ENCODE assay signal across 18 mouse cellular contexts in genomic region chr11:68854621-68855020, GRCm38 (mm10). TPM values are rescaled to one million over a fixed set of nuclear protein-coding genes. Genes with fewer than 3 reads are reported as not detected.
DNase-seq lines count a peak whose midpoint lies in the region; ATAC-seq and TF ChIP-seq lines count a peak whose summit lies in the region.
"Had no signal": no experiment of that assay in that cellular context is flagged by ENCODE, and none has a peak within 500 bp of the region (broad histone marks: within the 10 kb centered on the region; RNA-seq: fewer than 3 reads in every experiment).

No protein-coding gene starts in this region.

- DNase-seq in heart, embryonic 10.5 days (ENCODE audit: low spot score): no peak
- peak; percentile 73 for DNase-seq in liver, adult 2 months (ENCODE audit: extremely low read depth, low read depth, low spot score)
- DNase-seq in liver: no peak
- no peak for DNase-seq in cerebellum, adult 9-10 months
- DNase-seq: layer of hippocampus, adult 9-11 months; right cerebral cortex, postnatal 4 days; thymus, postnatal 4 days had no signal

- TF ChIP-seq POLR2A in liver, adult 2 months (IDR thresholded peaks at IDR 0.05; ENCODE audit: extremely low read depth, insufficient read depth, low read length): no peak
- no peak for TF ChIP-seq POLR2A in myocyte (IDR thresholded peaks at IDR 0.05; ENCODE audit: insufficient read length, low read depth)

- H3K4me2 ChIP-seq in heart, embryonic 16.5 days (ENCODE audit: low read depth, low read length): no peak overlapping the region
- 0 out of 2 replicates have a peak overlapping the region, but pooled peaks have one; percentile 92 for H3K4me2 ChIP-seq in liver, embryonic 12.5 days
- H3K4me2 ChIP-seq in myocyte (ENCODE audit: low read depth): peak overlapping the region; percentile 92
- H3K4me2 ChIP-seq: embryonic facial prominence, embryonic 15.5 days; midbrain, embryonic 12.5 days had no signal

- H3ac ChIP-seq in myocyte (ENCODE audit: control insufficient read depth, insufficient read length): no peak overlapping the region

- H3K9ac ChIP-seq in heart, embryonic 16.5 days (ENCODE audit: low read length): no peak overlapping the region
- no peak overlapping the region for H3K9ac ChIP-seq in liver, adult 2 months (ENCODE audit: low read depth, low read length)
- H3K9ac ChIP-seq in liver, embryonic 12.5 days: no peak overlapping the region; the same call in 1 of the 2 replicates
- H3K9ac ChIP-seq: embryonic facial prominence, embryonic 15.5 days; midbrain, embryonic 12.5 days had no signal

- 78% methylated on average over 3 of the region's 3 CpGs for WGBS in heart, embryonic 16.5 days
- 86% methylated on average over 3 of the region's 3 CpGs for WGBS in heart, embryonic 10.5 days
- WGBS in liver, adult 2 months: 34% methylated on average over 3 of the region's 3 CpGs
- 73% methylated on average over 3 of the region's 3 CpGs for WGBS in liver, embryonic 12.5 days (ENCODE audit: insufficient replicate concordance)

- no peak for TF ChIP-seq CTCF in liver, adult 2 months (IDR thresholded peaks at IDR 0.05; ENCODE audit: low read depth, low read length)

- H3K36me3 ChIP-seq in heart, embryonic 16.5 days (ENCODE audit: control insufficient read depth, insufficient read depth): no peaks in the 10 kb centered on the region
- H3K36me3 ChIP-seq in heart, embryonic 10.5 days: no peaks in the 10 kb centered on the region
- no peaks in the 10 kb centered on the region for H3K36me3 ChIP-seq in liver, adult 2 months (ENCODE audit: control insufficient read depth, insufficient read depth, low read length)
- H3K36me3 ChIP-seq in liver, embryonic 12.5 days: peaks cover 1% of the 10 kb centered on the region; the same call in 1 of the 2 replicates
- H3K36me3 ChIP-seq in myocyte (ENCODE audit: control insufficient read depth, insufficient read depth): no peaks in the 10 kb centered on the region
- H3K36me3 ChIP-seq: embryonic facial prominence, embryonic 15.5 days; midbrain, embryonic 12.5 days had no signal

- H3K9me3 ChIP-seq in heart, embryonic 16.5 days (replicated peaks; ENCODE audit: control insufficient read depth, low read length): no peaks in the 10 kb centered on the region
- no peaks in the 10 kb centered on the region for H3K9me3 ChIP-seq in heart, embryonic 10.5 days
- H3K9me3 ChIP-seq in liver, embryonic 12.5 days (replicated peaks): no peaks in the 10 kb centered on the region
- H3K9me3 ChIP-seq: embryonic facial prominence, embryonic 15.5 days; midbrain, embryonic 12.5 days had no signal

- H3K79me2 ChIP-seq in liver, adult 2 months (ENCODE audit: control insufficient read depth, insufficient read depth, low read length): peaks cover 11% of the 10 kb centered on the region; the same call in 1 of the 2 replicates
- H3K79me2 ChIP-seq in myocyte (ENCODE audit: control insufficient read depth, insufficient read depth): peaks cover 28% of the 10 kb centered on the region

- no peak for ATAC-seq in heart, embryonic 16.5 days (replicated peaks; ENCODE audit: extremely low read depth, insufficient read depth, low FRiP score)
- no peak for ATAC-seq in liver, embryonic 12.5 days
- ATAC-seq: activated CD4-positive, CD25-positive, alpha-beta regulatory T cell, adult 4 months; forebrain, embryonic 14.5 days; inflammation-experienced regulatory T-cells, adult 6 months had no signal

- no peak overlapping the region for H3K4me3 ChIP-seq in heart, embryonic 16.5 days (ENCODE audit: low read length)
- no peak overlapping the region for H3K4me3 ChIP-seq in heart, embryonic 10.5 days
- no peak overlapping the region for H3K4me3 ChIP-seq in liver, adult 2 months (ENCODE audit: insufficient read depth, low read depth, low read length)
- no peak overlapping the region for H3K4me3 ChIP-seq in liver, embryonic 12.5 days
- no peak overlapping the region for H3K4me3 ChIP-seq in myocyte
- H3K4me3 ChIP-seq: embryonic facial prominence, embryonic 15.5 days; midbrain, embryonic 12.5 days had no signal

- peak overlapping the region; percentile 53 for H3K27ac ChIP-seq in heart, embryonic 16.5 days (ENCODE audit: low read length)
- H3K27ac ChIP-seq in heart, embryonic 10.5 days: no peak overlapping the region
- H3K27ac ChIP-seq in liver, adult 2 months (replicated peaks; ENCODE audit: insufficient read depth, low read depth, low read length): peak overlapping the region; percentile 82
- peak overlapping the region; percentile 99 for H3K27ac ChIP-seq in liver, embryonic 12.5 days
- H3K27ac ChIP-seq: midbrain, embryonic 12.5 days had no signal

- no peaks in the 10 kb centered on the region for H3K27me3 ChIP-seq in heart, embryonic 16.5 days (ENCODE audit: control insufficient read depth, insufficient read depth, low read length)
- no peaks in the 10 kb centered on the region for H3K27me3 ChIP-seq in heart, embryonic 10.5 days (ENCODE audit: insufficient read depth, poor library complexity, severe bottlenecking)
- no peaks in the 10 kb centered on the region for H3K27me3 ChIP-seq in liver, adult 2 months (ENCODE audit: control insufficient read depth, insufficient read depth, low read length)
- no peaks in the 10 kb centered on the region for H3K27me3 ChIP-seq in liver, embryonic 12.5 days (replicated peaks)
- H3K27me3 ChIP-seq in myocyte (ENCODE audit: control insufficient read depth, insufficient read depth, insufficient read length): no peaks in the 10 kb centered on the region
- H3K27me3 ChIP-seq: embryonic facial prominence, embryonic 15.5 days had no signal

- H3K4me1 ChIP-seq in heart, embryonic 16.5 days (ENCODE audit: control insufficient read depth, insufficient read depth, low read length): peaks cover 17% of the 10 kb centered on the region
- H3K4me1 ChIP-seq in heart, embryonic 10.5 days: peaks cover 24% of the 10 kb centered on the region
- peaks cover 24% of the 10 kb centered on the region for H3K4me1 ChIP-seq in liver, adult 2 months (ENCODE audit: control insufficient read depth, insufficient read depth, low read length)
- peaks cover 60% of the 10 kb centered on the region for H3K4me1 ChIP-seq in liver, embryonic 12.5 days

TF ChIP-seq in myocyte, 11 proteins besides CTCF, POLR2A, EP300 and RAD21:
- TF ChIP-seq TCF12 (IDR thresholded peaks at IDR 0.05; ENCODE audit: insufficient read depth, poor library complexity, severe bottlenecking) (no peak), REST (IDR thresholded peaks at IDR 0.05; ENCODE audit: insufficient read depth, insufficient read length) (no peak), CEBPB (IDR thresholded peaks at IDR 0.05; ENCODE audit: insufficient read depth, poor library complexity, severe bottlenecking) (no peak), E2F4 (IDR thresholded peaks at IDR 0.05; ENCODE audit: insufficient read depth) (no peak), POLR2AphosphoS2 (IDR thresholded peaks at IDR 0.05; ENCODE audit: insufficient read length, low read depth) (no peak), MYOD1 (IDR thresholded peaks at IDR 0.05; ENCODE audit: control insufficient read depth in 1 of 3, insufficient read length in 2 of 3, low read depth in 2 of 3) (no peak), MAX (IDR thresholded peaks at IDR 0.05; ENCODE audit: low read depth) (no peak), SRF (IDR thresholded peaks at IDR 0.05; ENCODE audit: control insufficient read depth, insufficient read length, low read depth) (no peak), MYOG (IDR thresholded peaks at IDR 0.05; ENCODE audit: control insufficient read depth in 1 of 3, insufficient read depth in 1 of 3, insufficient read length in 2 of 3, low read depth in 2 of 3) (no peak), TCF3 (IDR thresholded peaks at IDR 0.05; ENCODE audit: insufficient read length, low read depth) (no peak), USF1 (IDR thresholded peaks at IDR 0.05; ENCODE audit: low read depth) (no peak)

RNA-seq across cellular contexts. Expression of gene Ndel1, which starts 17.0 kb away (rescaled TPM):
- 75.4 and 79.4 TPM in 2 replicates for polyA plus RNA-seq in heart, embryonic 16.5 days (2015; fragmentation: Nextera tagmentation; extraction: Ambion mirVana)
- polyA plus RNA-seq in heart, embryonic 10.5 days (2016; fragmentation: Nextera tagmentation; extraction: Ambion mirVana): 68.7 and 69.2 TPM in 2 replicates
- 41.3 and 45.8 TPM in 2 replicates for total RNA-seq in liver, adult 2 months (2014; rRNA removed)
- polyA plus RNA-seq in liver, adult 2 months (2012; rRNA removed): 27.5 and 33.8 TPM in 2 replicates
- 40.4 and 42.0 TPM in 2 replicates for polyA plus RNA-seq in liver, embryonic 12.5 days (2016; fragmentation: Nextera tagmentation; extraction: Ambion mirVana)
- polyA plus RNA-seq in myocyte (2012; fragmentation: generic; extraction: Trizol): 36.7 TPM

RNA-seq across cellular contexts. Expression of gene Rnf222, which starts 33.7 kb away (rescaled TPM):
- 0.09 and 0.13 TPM in 2 replicates for polyA plus RNA-seq in heart, embryonic 16.5 days (2015; fragmentation: Nextera tagmentation; extraction: Ambion mirVana)
- polyA plus RNA-seq in heart, embryonic 10.5 days (2016; fragmentation: Nextera tagmentation; extraction: Ambion mirVana): 0.09 and 0.11 TPM in 2 replicates
- under 0.01 and 0.07 TPM in 2 replicates for total RNA-seq in liver, adult 2 months (2014; rRNA removed)
- polyA plus RNA-seq in liver, adult 2 months (2012; rRNA removed): 0.11 TPM in 1 of 2 replicates, not detected in the other
- 0.07 and 0.10 TPM in 2 replicates for polyA plus RNA-seq in liver, embryonic 12.5 days (2016; fragmentation: Nextera tagmentation; extraction: Ambion mirVana)
- not detected for polyA plus RNA-seq in myocyte (2012; fragmentation: generic; extraction: Trizol)
- total RNA-seq: gastrocnemius, adult 18-20 months; hematopoietic stem cell, adult 5-6 weeks; left cerebral cortex, postnatal 25 days had no signal
- polyA plus RNA-seq: activated CD4-positive, CD25-positive, alpha-beta regulatory T cell, adult 4 months; forebrain, embryonic 14.5 days; inflammation-experienced regulatory T-cells, adult 6 months had no signal

RNA-seq across cellular contexts. Expression of gene Rpl26, which starts 46.8 kb away (rescaled TPM):
- polyA plus RNA-seq in heart, embryonic 16.5 days (2015; fragmentation: Nextera tagmentation; extraction: Ambion mirVana): 505 and 551 TPM in 2 replicates
- polyA plus RNA-seq in heart, embryonic 10.5 days (2016; fragmentation: Nextera tagmentation; extraction: Ambion mirVana): 711 and 869 TPM in 2 replicates
- 1,005 and 1,133 TPM in 2 replicates for total RNA-seq in liver, adult 2 months (2014; rRNA removed)
- polyA plus RNA-seq in liver, adult 2 months (2012; rRNA removed): 292 and 293 TPM in 2 replicates
- 938 and 976 TPM in 2 replicates for polyA plus RNA-seq in liver, embryonic 12.5 days (2016; fragmentation: Nextera tagmentation; extraction: Ambion mirVana)
- 695 TPM for polyA plus RNA-seq in myocyte (2012; fragmentation: generic; extraction: Trizol)
